Mouse (Mus musculus) cerebellum, adult (tissue): ENCODE results near the gene Gpr135.

Experiments
- ATAC-seq: cut with Nextera tagmentation; 2 replicates; pipeline ENCODE4 v1.9.2; 2017; ENCODE audit warnings: mild to moderate bottlenecking, moderate library complexity, mixed read lengths; ENCODE audit not compliant: insufficient number of reproducible peaks, low FRiP score, low TSS enrichment

Gene Gpr135

DNA sequence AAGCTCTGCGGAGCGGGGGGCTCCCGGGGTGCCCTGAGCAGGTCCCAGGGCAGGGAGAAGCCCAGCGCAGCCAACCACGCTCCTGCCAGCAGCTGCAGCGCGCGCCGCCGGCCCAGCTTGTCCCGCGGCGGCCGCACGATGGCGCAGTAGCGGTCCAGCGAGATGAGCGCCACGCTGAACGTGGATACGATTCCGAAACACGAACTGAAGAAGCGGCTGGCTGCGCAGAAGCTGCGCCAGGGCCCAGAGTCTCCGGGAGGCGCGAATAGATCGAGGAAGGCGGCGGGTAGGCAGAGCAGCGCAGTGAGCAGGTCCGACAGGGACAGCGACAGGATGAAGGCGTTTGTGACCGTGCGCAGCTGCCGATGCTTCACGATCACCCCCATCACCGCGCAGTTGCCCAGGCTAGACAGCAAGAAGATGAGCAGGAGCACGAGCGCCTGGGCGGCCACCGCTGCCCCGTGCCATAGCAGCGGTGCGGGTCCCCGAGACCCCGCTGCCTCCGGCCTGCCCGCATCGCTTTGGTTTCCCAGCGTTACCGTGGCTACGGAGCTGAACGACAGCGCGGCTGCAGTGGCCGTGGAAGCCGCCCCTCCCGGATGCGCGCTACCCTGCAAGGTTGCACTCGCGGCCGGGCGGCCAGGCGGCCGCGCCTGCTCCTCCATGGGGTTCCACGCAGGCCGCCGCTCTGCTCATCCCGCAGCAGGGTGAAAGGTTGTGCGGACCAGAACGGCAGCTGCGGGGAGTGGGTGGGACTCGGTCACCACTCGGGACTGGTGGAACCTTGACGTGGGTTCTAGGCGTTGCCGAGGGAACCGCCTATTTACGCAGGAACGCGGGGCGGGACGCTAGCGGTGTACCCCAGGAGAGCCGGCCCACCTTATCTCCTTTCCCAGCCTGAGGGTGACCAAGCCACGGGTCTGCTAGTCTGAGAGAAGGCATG is at the start of gene Gpr135:
Gene Gpr135 (minus strand): TSS at position 799 of the 943 bp plus-strand sequence.
- ATAC-seq, result peak; percentile 88

- no peak for ATAC-seq
Observed at GRCm38 (mm10) chr12:72115686-72116345, 44.9 kb upstream of the Gpr135 start.

- ATAC-seq, result no peak
Observed at GRCm38 (mm10) chr12:72115126-72115525, 44.2 kb upstream of the Gpr135 start.

DNA sequence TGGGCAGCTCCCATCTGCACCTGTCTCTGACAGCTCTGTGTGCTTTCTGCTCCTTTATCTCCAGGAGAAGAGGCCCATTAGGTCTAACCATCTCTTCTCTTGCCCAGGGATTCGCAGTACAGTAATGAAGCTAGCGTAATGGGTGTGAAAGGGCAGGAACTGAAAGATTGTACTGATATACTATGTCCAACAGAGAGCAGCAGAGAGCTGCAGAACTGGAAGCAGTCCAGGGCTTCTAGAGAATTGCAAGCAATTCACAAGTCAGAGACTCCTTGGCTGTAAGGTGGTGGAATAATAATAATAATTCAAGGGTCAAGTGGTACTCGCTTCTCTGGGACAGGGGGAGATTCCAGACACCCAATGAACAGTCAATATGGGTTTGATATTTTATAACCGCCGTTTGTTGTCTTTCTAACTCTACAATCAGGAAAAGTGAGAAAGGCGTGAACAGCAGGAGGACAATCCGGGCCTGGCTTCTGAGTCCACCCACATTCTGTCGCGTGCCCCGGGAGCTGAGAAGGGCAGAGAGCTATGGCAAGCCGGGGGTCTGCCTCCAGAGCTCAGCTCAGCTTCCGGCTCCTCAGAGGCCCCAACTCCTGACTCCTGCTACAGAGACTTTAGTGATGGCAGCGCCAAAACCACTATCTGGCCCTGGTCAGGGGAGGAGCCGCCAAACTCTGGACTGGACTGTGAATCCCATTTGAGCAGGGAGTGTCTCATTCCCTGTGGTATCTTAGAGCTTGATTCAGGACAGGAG is 33.8 kb upstream of the Gpr135 start:
- ATAC-seq, result peak; percentile 61; the same call in 1 of the 2 replicates

- ATAC-seq, result no peak
Observed at GRCm38 (mm10) chr12:72104027-72104426, 33.1 kb upstream of the Gpr135 start.

DNA sequence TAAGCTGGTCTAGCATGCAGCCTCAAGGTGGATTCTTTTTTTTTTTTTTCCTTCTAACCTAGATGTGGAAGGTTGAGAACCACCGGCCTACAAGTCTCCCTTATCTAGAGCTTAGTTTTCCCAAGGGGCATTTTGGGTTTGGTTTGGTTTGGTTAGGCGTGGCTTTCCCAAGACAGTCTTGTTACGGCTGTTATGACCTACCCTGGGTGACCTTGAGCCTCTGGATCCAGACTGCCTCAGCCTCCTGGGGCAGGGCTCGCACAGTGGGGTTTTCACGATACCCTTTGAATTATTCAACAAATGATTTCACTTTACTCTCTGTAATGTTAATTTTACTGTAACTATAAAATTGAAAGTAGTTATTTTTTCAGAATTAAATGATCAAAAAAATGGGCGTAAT is 31.9 kb upstream of the Gpr135 start:
- no peak for ATAC-seq

DNA sequence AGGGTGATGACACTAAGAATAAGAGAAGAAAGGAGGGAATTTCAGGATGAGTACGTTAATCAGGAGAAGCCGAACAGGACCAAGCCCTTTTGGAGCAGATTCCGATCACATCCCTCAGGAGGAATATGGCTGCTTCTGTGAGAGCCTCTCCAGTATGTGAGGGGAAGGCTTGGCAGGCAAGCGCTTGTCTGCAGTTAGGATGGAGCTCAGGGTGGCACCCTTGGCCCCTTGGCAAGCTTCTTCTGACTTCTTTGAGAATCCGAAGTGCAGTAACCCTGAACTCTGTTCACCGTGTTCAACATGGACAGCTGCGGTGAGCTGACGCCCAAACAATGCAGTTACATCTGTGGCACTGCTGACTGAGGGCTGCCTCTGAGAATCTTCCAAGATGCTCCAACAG is 26.0 kb upstream of the Gpr135 start:
- ATAC-seq, result no peak

- no peak for ATAC-seq
Observed at GRCm38 (mm10) chr12:72089802-72090201, 18.9 kb upstream of the Gpr135 start.

DNA sequence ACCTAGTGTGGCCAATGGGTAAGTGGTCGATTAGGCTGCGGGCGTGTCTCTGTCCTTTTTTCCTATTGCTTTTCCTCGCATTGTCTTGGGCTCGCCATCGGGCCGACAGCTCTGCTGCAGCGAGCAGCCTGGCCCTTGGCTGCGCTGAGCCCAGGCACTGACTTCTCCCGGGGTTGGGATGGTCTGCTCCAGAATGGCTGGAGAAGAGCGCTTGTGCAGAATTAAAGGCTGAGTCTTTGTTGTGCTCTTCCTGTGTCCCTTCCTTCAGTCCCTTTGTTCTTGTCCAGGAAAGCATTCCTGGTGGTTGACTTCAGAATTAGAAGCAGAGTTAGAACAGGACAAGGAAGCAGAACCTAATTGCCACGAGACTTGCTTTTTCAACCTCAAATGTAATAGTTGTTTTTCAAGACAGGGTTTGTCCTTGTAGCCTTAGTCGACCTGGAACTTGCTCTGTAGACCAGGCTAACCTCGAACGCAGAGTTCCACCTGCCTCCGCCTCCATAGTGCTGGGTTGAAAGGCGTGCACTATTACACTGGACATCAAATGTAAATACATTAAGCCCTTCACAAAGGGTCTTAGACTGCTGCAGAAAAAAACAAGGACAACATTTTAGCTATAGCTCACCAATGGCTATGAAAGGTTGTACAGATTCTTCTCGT is 15.4 kb upstream of the Gpr135 start:
- peak; percentile 47 for ATAC-seq

- peak; percentile 93 for ATAC-seq
Observed at GRCm38 (mm10) chr12:72085329-72086165, 14.6 kb upstream of the Gpr135 start, which contains the start of the genes L3hypdh and Jkamp. Gene L3hypdh (minus strand): TSS chr12:72085439. Gene Jkamp (plus strand): TSS chr12:72085589.

DNA sequence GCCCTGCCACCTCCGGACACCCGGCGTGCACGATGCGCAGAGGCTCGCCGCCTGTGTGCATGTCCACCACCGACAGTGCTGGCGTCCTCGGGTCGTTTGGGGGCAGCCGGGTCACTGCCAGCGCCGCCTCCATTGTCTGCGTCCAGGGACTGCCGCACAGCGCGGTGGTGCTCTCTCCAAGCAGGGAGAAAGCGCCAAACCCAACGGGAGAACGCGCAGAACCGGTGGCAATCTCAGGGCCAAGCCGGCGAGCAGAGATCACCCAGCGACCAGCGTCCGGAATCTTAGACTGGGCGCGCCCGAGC is 14.1 kb upstream of the Gpr135 start:
- ATAC-seq, result peak; percentile 34

DNA sequence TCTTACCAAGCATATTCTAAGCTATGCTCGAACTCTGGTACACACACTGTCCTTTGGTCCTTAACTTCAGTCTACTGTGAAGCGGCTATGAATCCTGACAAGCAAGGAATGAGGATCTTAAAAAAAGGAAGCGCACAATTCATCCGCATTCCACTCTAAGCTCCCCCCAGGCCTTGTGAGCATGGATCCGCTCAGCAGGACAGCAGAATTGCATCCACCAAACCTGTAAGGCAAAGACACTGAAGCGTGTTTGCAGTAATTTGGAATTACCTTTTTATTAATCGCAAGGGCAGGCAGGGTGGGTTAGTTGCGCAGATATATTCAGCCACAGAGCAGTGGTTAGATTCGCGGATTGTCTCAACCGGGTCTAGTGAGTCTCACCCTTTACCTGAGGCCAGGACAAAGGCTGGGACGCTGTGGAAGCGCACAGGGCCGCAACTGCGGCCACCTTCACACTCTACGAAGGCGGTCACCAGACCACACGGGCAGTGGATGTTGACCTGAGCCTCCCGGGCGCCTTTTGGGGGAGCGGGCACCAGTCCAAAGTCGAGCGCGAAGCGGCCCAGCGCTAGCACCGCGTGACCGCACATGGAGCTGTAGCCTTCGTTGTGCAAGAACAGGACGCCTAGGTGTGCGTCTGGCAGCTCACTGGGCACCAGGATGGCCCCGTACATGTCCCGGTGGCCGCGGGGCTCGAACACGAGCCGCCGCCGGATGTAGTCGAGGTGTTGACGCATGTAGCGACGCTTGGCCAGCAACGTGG is 13.5 kb upstream of the Gpr135 start:
- ATAC-seq, result peak; percentile 21; the same call in 1 of the 2 replicates

GRCm38 (mm10) chr12:72083265-72083664 is 12.3 kb upstream of the Gpr135 start:
- ATAC-seq, result no peak

- ATAC-seq, result no peak
Observed at GRCm38 (mm10) chr12:72082370-72082769, 11.4 kb upstream of the Gpr135 start.

GRCm38 (mm10) chr12:72081961-72082360 is 11.0 kb upstream of the Gpr135 start:
- ATAC-seq, result no peak

- ATAC-seq, result no peak
Observed at GRCm38 (mm10) chr12:72078248-72078647, 7.3 kb upstream of the Gpr135 start.

DNA sequence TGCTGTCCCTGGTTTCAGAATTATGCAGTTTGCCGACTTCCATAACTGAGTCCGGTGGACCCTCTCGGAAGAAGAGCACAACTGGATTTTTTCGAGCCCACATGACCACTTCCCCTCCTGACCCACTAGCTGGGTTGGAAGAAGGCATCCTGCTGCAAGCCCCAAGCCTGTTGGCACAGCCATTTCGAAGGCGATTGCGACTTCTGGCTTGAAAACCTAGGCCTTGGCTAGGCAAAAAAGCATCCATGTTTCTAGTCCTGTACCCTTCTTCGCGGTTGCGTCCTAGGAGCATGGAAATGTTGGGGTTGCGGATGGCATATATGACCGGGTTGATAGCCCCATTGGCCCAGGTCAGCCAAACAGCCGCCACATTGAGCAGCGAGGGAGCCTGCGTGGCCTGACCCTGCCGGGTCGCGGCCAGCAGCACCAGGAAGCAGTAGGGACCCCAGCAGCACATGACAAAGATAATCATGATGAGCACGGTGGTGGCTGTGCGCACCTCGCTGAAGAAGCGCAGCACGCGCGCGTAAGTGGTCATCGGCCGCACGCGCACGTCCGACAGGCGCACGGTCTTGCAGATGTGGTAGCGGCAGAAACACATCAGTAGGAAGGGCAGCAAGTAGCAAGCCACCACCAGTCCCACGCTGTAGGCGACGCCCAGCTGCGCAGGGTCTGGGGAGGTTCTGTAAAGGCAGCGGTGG is 1.1 kb downstream of the Gpr135 start:
- no peak; the same call in none of the 2 replicates for ATAC-seq

- ATAC-seq, result no peak
Observed at GRCm38 (mm10) chr12:72057780-72058179, 13.1 kb downstream of the Gpr135 start.
